Mouse (Mus musculus) E14TG2a.4 (cell line): ENCODE data around the gene Slc22a12.

ENCODE experiments used
- CTCF ChIP-seq: conservative IDR thresholded peaks from 2 replicates; pipeline ENCODE4 v1.5.1; 2014; ENCODE audit warnings: low read length
- NANOG ChIP-seq: IDR thresholded peaks from 2 replicates; pipeline ENCODE4 v1.6.1; 2014; ENCODE audit warnings: borderline replicate concordance, low read length, mixed read lengths
- POU5F1 ChIP-seq: IDR thresholded peaks from 2 replicates; pipeline ENCODE4 v1.6.1; 2014; ENCODE audit warnings: low read length, borderline replicate concordance

- TF ChIP-seq CTCF (no peak), POU5F1 (no peak), NANOG (no peak)
Measured at GRCm38 (mm10) chr19:6502035-6502541, 40.7 kb downstream of the Slc22a12 start.
